Mouse (Mus musculus): ENCODE results near the gene Avpr1b.

- TF ChIP-seq CTCF (IDR thresholded peaks at IDR 0.05; ENCODE audit: extremely low read depth, insufficient read depth, insufficient read length, insufficient replicate concordance) (no peak), POLR2A (IDR thresholded peaks at IDR 0.05; ENCODE audit: low read depth, low read length) (no peak)
Measured at GRCm38 (mm10) chr1:131586836-131587235, 12.2 kb upstream of the Avpr1b start.
